Mouse (Mus musculus) erythroblast, adult 5-6 weeks (primary cell): ENCODE results near the gene Tm2d1. TPM values are rescaled to one million over a fixed set of nuclear protein-coding genes. Genes with fewer than 3 reads are reported as not detected.
A peak's percentile ranks its signal among the peaks of the same experiment; 100 is the strongest.
"Not testable (repeated sequence)": the region's sequence is repeated elsewhere in the genome, so short reads cannot be mapped to it uniquely, and the experiment has no call there.

ENCODE experiments used
- ATAC-seq: replicated peaks from 2 replicates; pipeline ENCODE4 v1.8.0; 2016; ENCODE audit warnings: moderate number of reproducible peaks, mild to moderate bottlenecking, moderate TSS enrichment, inconsistent platforms; ENCODE audit not compliant: poor library complexity, low FRiP score, severe bottlenecking
- total RNA-seq, 2 experiments: library from RNA; stranded (forward) in 1 of 2; stranded (reverse) in 1 of 2; fragments of 150-400 nt in 1 of 2; fragments of 200-764, 138-1000 nt in 1 of 2; gene quantifications; 2 replicates each; pipeline versions ENCODE4 v1.2.3 to v1.2.4; 2015 to 2017; ENCODE audit warnings: low replicate concordance in 2 of 2

Gene Tm2d1
- total RNA-seq (2015; ENCODE audit: low replicate concordance) (13.0 and 14.0 TPM in 2 replicates), total RNA-seq (2017; ENCODE audit: low replicate concordance) (4.4 and 10.5 TPM in 2 replicates)

DNA sequence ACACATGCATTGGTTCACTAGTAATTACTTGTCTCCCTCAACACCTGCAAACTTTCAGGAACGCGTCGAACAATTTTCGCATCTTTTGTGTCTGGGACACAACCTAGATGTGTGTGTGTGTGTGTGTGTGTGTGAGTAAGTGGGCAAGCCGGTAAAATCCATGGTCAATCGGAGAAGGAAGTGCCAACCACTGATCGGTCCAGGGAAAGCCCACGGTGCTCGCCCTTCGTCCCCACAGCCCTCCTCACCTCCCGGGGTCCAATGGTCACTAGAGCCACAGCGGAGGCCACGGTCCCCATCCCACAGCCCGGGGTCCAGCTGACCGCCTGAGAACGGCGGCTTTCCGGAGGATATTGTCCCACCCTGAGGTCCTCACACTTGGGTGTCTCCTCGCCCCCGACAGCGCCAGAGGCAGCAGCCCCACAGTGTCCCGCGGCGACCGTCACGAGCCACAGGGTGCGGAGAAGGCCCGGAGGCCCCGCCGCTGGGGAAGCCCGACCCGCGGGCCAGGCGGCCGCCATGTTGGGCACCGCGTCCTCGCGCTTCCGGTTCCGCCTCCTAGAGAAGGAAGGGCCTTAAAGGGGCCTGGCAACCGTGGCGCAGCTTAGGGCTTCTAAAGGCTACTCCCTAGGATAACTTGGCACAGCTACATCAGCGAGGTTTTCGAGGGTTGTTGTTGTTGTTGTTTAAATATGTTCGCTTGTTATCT is at the start of gene Tm2d1:
Gene Tm2d1 (minus strand): TSS at position 591 of the 709 bp plus-strand sequence.
- peak; percentile 98 for ATAC-seq

DNA sequence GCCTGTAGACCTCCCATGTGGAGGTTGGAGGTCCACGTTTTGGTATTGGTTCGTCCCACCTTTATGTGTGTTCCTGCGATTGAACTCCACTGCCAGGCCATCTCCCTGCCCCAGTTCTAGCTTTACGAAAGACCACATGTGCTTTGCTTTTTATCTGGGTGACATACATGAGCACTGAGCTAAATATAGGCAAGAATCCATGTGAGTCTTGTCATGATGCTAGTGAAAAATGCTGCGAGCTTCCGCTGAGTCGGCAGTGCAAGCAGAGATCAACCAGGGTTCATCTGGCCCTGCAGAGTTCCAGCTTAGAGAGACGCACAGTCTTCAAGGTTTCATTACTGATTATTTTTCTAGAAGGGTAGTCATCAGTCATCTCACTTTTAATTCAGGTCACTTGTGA is 45.3 kb upstream of the Tm2d1 start:
- ATAC-seq: no peak

DNA sequence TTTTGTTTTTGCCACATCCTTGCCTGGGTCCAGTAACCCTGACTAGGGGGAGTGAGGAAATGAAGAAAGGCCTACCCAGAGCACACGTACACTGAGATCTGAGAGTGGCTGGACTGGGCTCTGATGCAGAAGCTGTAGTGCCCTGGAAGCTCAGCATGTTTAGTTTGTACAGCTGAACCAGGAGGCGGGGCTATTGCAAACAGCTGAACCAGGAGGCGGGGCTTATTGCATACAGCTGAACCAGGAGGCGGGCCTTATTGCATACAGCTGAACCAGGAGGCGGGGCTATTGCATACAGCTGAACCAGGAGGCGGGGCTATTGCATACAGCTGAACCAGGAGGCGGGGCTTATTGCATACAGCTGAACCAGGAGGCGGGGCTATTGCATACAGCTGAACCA is 32.0 kb upstream of the Tm2d1 start:
- not testable (repeated sequence) for ATAC-seq

DNA sequence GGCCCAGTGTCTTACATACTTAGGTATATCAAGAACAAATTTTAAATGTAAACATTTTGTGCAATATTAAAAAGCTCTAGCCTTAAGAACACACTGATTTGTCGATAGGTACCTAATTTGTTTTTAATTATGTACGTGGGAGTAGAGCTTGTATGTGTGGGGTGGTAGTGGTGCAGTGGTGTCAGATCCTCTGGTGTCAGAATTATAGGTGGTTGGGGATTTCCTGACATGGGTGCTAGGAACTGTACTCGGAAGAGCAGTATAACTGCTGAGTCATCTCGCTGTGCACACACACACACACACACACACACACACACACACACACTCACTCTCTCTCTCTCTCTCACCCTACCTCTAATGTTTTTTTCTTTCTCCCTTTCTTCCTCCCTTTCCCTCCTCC is 25.3 kb upstream of the Tm2d1 start:
- no peak for ATAC-seq

DNA sequence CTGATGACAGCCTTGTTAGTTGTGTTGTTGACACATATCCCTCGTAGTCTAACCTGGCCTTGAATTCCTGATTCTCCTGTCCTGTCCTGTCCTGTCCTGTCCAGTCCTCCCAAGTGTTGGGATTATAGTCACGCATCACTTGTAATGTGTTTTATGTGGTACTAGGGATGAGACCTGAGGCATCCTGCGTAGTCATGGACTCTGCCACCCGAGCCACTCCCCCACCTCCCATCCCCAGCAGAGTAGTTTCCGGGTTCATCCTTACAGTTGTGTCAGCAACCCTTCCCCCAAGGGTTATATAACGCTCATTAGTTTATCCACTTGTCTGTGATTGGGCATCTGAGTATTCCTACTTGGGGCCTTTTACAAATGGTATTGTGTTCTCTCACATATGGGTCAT is 21.3 kb upstream of the Tm2d1 start:
- no peak for ATAC-seq

DNA sequence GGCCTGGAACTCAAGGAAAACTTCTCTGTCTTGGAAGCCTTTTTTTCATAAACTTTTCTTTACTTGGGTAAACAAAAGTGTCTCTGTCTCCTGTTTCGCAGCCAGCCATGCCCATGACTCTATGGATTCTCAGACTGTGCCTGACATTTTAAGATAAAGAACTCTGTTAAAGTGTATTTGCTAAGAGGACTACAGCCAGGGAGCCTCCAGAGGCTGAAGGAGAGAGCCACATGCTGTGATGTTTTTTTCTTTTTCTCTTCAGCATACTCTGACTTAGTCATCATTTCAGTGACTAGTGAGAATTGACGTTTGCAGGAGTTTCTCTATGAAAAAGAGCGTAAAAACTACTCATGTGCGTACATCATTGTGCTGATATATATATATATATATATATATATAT is 20.4 kb upstream of the Tm2d1 start:
- no peak for ATAC-seq

DNA sequence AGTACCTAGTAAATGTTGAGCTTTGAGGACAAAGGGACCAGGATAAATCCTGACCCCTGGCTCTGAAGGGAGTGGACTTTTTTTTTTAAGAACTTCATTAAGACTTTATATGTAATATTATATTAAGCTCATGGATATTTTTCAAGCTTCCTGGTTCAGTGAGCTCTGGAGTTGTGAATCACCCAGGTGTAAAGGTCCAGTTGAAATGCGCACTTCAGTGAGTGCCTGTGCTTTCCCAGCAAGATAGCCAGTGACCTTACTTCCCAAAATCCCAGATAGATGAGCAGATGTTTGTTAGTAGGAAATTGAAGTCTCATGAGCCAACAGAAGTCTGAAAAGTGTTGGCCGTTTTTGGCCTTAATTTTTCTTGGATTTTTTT is 18.5 kb upstream of the Tm2d1 start:
- ATAC-seq: no peak

DNA sequence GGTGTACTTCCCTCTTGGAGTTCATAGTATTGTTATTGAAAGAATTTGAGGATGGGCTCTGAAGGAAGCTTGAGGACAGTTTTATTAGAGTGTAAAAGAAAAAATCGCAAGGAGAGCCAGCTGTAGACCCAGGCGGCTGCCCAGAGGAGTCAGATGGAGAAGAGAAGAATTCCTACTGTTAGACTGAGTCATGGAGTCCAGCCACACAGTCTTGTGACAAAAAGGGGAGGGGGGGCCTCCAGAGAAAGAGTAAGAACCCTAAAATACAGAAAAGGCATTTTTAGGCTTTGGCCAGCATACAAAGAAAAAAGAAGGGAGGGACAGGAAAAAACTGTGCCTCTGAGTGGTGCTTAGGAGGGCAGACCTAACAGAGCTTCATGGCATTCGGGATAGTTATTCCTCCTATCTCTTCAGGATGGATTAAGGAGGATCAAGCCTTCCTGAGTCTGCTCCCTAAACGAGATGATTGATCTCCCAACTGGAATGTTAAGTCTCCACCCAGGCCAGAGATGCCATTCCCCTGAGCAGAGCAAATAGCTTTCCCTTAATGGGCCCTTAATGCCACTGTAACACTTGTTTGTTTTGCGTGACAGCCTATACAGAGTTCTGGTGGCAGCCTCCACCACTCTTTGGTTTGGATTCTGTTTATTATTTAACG is 17.9 kb upstream of the Tm2d1 start:
- ATAC-seq: no peak

DNA sequence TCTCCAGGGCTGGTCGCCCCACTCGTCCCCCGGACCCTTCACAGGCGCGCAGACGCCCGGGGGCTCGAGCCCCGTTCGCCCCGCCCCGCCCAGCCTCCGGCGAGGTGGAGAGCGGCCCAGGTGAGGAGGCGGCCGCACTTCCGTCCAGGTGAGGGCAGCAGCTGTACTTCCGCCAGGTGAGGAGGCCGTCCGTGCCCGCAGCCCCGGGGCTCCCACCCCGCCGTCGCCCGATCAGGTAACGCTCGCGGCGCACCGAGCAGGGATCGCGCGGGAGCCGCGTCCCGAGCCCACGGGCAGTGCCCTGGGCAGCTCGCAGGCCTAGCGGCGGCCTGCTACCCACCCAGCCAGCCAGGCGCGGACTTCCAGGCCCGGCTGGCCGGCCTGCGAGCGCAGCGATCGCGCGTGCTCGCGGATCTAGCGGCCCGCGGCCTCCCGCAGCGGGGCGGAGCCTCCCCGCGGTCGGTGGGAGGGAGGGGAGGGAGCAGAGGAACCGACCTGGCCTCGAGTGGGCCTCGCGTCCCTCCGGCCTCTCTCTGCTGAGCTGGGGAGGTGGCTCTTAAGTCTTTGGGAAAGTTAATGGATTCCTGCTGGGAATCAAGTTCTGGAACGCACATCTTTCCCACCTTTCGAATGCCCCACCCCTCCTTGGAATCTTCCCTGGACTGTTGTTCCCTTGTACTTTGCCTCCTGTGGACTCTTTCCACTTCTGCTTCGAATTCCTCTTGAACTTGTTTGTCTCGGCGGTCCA is 12.8 kb upstream of the Tm2d1 start, which contains the start of gene Patj:
Gene Patj (plus strand): TSS at position 96 of the 748 bp plus-strand sequence.
- no peak for ATAC-seq

DNA sequence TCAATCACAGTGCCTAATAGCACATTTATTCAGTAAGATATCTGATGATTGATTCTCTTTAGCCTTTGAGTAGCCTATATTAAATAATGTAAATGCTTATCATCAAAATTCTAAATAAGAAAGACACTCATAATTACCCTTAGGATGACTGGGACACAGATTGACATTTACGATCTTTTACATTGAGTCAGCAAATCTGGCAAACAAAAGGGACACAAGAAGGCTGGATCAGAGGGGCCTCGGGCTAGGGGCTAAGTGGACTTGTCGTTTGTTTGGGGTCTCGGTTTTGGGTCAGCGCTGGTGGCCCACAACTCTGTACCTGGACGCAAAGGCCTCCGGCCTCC is 12.2 kb upstream of the Tm2d1 start:
- ATAC-seq: no peak

DNA sequence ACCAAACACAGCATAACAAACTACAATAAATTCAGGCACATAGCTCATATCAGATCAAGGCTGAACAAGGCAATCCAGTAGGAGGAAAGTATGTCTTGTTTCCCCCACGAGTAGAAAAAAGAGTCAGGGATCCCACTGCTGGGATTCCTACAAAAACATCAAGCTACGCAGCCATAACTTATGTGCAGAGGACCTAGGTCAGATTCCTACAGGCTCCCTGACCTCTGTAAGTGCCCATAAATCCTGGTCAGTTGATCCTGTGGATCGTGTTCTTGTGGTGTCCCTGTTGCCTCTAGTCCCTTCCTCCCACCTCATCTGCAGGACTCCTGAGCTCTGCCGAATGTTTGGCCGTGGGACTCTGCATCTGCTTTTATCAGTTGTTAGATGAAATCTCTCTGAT is 1.9 kb upstream of the Tm2d1 start:
- no peak for ATAC-seq

DNA sequence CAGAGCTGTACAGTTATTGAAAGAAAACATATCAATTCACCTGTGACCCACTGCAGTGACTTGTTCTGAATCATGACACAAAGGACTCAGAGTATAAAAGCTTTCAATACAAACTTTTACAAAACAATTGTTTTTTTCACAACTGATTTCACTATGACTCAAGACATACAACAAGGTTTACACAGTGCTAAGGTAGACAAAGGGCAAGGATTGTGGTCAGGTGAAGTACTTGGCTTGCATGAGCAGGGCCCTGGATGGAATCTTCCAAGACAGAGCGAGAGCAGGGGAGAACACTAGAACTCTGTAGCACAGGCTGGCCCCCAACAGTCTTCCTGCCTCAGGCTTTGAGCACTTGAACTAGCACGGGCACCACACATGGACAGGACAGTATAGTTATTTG is 6.2 kb downstream of the Tm2d1 start:
- no peak for ATAC-seq

DNA sequence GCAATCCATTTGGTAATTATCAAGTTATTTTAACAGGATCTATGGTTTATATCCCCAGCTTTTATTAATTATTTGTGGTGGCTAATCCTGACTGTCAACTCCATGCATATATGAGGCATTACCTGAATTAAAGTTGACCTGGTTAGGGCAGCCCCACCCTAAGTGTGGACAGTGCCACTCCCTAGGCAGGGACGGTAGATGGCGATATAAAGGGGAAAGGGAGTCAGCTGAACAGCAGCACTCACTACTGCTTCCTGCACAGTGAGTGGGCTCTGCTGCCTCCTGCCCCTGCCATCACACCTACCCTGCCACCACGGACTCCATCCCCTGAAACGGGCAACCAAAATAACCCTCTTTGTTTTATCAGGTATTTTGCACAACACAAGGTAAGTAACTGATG is 7.7 kb downstream of the Tm2d1 start:
- ATAC-seq: no peak

DNA sequence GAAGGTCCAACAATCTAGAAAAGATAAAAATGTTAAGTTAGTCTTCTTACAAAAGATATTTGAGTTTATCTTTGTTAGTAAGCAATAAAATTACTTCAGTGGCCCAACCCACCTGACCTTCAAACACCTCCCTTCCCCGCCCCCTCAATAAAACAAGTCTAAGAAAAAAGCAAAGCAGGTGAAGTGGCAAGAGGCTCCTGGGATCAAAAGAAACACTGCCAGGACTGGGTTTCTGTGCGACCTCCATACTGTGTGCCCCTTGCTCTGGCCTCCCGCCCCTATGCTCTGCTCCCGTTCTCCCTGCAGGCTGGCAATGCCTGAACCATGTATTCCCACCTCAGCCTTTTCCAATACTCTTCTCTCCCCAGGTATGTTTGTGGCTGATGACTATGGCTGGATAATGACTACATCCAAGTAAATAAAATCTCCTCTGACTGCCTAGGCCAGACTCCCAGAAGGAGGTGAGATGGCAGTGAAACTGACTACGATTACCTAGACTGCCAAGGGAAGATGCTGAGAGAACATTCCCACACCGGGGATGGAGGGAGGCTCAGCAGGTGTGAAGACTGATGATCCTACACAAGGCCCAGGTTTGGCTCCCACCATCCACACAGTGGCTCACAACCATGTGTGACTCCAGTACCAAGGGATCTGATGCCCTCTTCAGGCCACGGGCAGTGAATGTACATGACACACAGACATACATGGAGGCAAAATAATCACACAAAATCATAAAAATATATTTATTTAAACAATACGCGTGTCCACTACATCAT is 24.9 kb downstream of the Tm2d1 start:
- ATAC-seq: no peak

DNA sequence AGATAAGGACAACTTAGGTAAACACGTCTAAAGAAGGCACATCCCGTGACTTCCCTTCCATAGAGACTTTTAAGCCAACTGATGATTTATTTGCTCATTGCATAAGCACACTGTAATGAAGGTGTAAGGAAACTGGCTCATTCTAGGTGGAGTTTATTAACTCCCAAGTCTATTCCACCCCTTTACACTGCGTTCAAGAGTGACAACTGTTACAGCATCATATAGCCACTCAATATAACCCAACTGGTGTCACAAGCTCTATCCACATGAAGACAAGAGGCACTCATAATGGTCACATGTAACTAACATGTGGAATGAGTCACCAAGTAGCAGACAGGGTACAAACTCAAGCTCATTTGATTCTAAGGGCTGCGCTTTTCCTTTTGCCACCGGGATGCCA is 34.5 kb downstream of the Tm2d1 start:
- no peak for ATAC-seq

DNA sequence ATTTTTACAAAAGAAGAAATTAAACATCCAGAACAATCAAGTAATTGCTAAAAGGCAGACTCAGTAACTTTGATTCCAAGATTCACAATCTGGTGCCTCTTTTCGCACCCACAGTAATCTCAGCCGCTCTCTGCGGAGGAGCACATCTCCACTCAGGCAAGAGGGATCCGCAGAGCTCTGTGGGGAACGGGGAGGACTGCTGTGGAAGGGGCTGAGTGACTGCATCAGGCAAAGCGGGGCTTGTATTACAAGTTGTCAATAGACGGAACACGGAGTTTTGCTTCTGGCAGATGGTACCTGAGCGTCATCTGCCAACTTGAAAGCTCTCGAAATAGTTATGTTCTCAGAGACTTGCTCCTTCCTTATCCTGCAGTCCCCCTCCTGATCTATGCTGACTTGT is 37.3 kb downstream of the Tm2d1 start:
- no peak for ATAC-seq

DNA sequence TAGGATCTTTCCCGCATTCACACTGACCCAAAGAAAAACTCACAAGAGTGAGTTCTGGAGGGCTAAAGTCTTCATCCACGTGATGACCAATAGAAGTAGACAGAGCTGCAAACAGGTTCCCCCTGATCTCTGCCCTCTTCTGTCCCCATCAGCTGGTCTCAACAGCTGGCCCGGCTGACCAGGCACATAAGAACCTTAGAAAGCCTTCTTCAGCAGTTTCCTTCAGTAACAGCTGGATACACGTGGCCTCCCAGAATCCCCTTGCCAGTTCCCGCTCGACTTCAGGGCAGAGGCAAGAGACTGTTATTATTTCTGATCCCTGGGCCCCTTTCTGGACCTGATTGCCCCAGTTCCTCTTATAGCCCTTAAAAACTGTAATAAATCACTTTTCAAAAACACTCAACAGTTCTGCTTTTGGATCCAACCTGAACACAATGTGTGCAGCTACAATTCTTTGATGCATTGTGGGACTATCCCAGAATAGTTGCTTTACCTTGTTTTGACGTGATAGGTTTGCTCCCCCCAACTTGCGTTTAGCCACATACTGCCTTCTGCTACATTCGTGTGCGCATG is 43.0 kb downstream of the Tm2d1 start:
- no peak for ATAC-seq

DNA sequence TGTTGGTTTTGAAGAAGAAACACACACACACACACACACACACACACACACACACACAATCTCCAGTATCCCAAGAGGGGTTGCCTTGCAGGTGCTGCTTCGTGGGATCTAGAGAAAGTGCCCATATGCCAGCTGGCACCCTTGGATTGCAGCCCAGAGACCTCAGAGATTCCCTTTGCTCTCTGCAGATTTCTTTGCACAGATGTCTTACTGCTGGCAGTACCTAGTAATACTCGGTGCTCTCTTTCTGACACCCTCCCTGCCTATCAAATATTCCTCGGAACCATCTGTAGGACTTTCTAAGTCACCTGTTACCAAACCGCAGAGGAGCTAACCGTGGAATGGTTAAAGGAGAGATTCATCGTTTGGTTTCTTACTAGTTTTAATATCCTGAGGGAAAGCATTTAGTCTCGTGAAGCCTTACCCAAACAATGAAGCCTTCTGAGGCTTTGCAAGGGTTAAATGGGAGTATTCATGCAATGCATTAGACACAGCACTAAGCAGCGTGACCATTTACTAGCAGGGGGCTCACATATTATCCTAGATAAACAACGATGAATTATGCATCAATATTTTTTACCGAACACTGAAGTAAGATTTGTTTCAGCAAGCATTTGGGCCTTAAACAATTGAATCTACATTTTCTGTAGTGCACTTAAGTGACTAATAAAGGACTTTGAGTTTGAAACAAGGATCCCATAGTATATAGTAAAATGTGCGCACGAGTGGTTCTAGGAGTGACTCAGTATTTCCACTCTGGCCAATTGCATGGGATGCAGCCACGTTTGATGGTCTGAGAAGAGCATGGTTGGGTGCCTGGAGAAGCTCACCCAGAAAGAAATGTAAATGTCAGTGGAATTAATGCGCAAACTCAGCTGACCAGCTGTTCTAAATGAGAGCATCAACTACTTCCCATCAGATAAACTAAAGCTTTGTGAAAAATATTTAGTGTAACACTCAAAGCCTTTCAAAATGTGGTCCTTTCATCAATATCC is 44.2 kb downstream of the Tm2d1 start:
- no peak for ATAC-seq

DNA sequence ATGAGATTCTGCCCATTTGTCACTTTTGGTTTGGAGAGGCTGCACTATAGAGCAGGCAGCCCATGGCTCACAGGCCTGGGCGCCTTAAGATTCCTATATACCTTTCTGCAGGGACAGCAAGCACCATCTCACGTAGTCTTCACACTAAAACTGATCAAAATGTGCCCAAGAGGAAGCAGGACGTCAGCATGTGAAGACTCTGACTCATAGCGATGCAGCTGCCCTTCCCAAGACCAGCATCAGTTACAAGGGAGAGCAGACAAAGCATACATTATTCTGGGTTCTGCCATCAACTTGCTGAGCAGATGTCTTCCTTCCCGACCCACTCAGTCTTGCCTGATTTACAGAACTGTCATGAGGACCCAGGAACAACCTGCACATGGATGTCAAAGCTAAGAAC is 45.9 kb downstream of the Tm2d1 start:
- ATAC-seq: no peak
